Mouse (Mus musculus) stomach, embryonic 14.5 days (tissue): ENCODE measurements at regions not wholly inside any gene's neighbourhood (a gene's known extent, or its start where the extent isn't known, plus 50 kb on each side); places are given as distances from the start of the nearest gene placed in this dataset.

Source experiments
- ATAC-seq: fragments of 200-750 bp; cut with Nextera tagmentation; 2 replicates; pipeline ENCODE4 v1.8.0; 2017; ENCODE audit warnings: low read depth, moderate TSS enrichment; ENCODE audit not compliant: insufficient number of reproducible peaks, insufficient read depth, low FRiP score
- H3K27ac ChIP-seq: fragments of 300-500 bp; sonication (generic); 2 replicates; pipeline ENCODE4 v1.5.1; 2014; ENCODE audit warnings: mild to moderate bottlenecking, low read length, moderate library complexity, mixed read lengths
- H3K27me3 ChIP-seq: fragments of 300-500 bp; sonication (generic); 2 replicates; pipeline ENCODE4 v1.6.1; 2014; ENCODE audit warnings: low read length, control low read depth, mixed read lengths; ENCODE audit not compliant: control insufficient read depth, insufficient read depth
- H3K36me3 ChIP-seq: fragments of 300-500 bp; sonication (generic); 2 replicates; pipeline ENCODE4 v1.6.1; 2014; ENCODE audit warnings: mild to moderate bottlenecking, control low read depth, low read length, moderate library complexity, mixed read lengths; ENCODE audit not compliant: control insufficient read depth, insufficient read depth
- H3K4me1 ChIP-seq: fragments of 300-500 bp; sonication (generic); 2 replicates; pipeline ENCODE4 v1.6.1; 2014; ENCODE audit warnings: low read length, control low read depth, mixed read lengths; ENCODE audit not compliant: control insufficient read depth, insufficient read depth
- H3K4me2 ChIP-seq: fragments of 300-500 bp; sonication (generic); replicated peaks from 2 replicates; pipeline ENCODE4 v1.6.1; 2014; ENCODE audit warnings: low read depth, low read length, control low read depth
- H3K4me3 ChIP-seq: fragments of 300-500 bp; sonication (generic); 2 replicates; pipeline ENCODE4 v1.5.1; 2014; ENCODE audit warnings: low read depth, low read length, control low read depth
- H3K9ac ChIP-seq: fragments of 300-500 bp; sonication (generic); replicated peaks from 2 replicates; pipeline ENCODE4 v1.6.1; 2014; ENCODE audit warnings: low read depth, mild to moderate bottlenecking, control low read depth, low read length, moderate library complexity, mixed read lengths
- H3K9me3 ChIP-seq: fragments of 300-500 bp; sonication (generic); 2 replicates; pipeline ENCODE4 v1.6.1; 2016; ENCODE audit warnings: low read depth, low read length, control low read depth; ENCODE audit not compliant: control insufficient read depth
- WGBS: fragments of 180-500 bp; shearing (Covaris S2); extraction: QIAGEN DNeasy Blood & Tissue Kit; methylation state at CpG from one replicate; pipeline ENCODE4 v1.1.7; 2014; 5-methylcytosine and 5-hydroxymethylcytosine counted together

DNA sequence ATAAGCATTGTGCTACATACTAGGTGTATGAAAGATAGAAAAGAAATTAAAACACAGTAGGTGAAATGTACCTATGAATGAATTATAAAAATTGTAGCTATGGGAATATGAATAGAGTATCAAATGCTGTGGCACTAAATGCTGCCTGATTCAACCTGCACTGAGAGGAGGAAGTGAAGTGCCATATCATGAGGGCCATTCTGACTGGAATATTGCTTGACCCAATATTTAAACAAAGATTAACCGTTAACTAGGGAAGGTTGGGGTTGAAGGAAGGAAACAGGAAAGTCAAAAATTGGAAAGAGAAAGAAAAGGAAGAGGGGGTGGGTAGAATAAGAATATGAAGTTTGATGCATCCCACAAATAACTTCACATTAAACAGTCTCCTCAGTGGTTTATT, 103.8 kb downstream of the Ccdc71l start:
- H3K4me1 ChIP-seq, result no peaks in the 10 kb centered on the region
- no peak overlapping the region for H3K4me3 ChIP-seq
- no peak overlapping the region for H3K27ac ChIP-seq
- H3K9ac ChIP-seq, result no peak overlapping the region
- peak; percentile 53; the same call in 1 of the 2 replicates for ATAC-seq
- no peaks in the 10 kb centered on the region for H3K27me3 ChIP-seq
- no peaks in the 10 kb centered on the region for H3K36me3 ChIP-seq
- H3K4me2 ChIP-seq, result no peak overlapping the region
- no peaks in the 10 kb centered on the region for H3K9me3 ChIP-seq
- WGBS, result 46% methylated on average over 1 of the region's 1 CpGs

DNA sequence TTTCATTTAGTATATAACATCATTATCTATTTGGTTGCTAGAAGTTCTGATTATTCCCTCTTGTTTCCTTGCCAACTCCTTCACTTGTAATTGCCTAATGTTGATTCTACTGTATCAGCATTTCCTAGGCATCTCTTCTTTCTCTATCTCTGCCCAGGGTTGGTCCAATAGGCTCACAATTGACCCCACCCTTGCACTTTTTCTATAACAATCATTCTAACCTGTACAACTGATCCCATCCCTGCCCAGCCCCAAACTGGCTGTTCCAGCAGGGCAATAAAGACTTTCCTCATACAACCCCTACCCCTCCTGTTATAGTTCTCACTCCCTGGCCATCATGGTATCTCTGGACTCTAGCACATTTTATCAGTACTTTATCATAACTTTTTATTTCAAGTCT, 104.3 kb downstream of the Ccdc71l start:
- Histone ChIP-seq H3K4me1 (no peaks in the 10 kb centered on the region), H3K27me3 (no peaks in the 10 kb centered on the region), H3K36me3 (no peaks in the 10 kb centered on the region), H3K4me3 (no peak overlapping the region), H3K9ac (no peak overlapping the region), H3K4me2 (no peak overlapping the region), H3K9me3 (no peaks in the 10 kb centered on the region), H3K27ac (no peak overlapping the region)
- ATAC-seq, result no peak

DNA sequence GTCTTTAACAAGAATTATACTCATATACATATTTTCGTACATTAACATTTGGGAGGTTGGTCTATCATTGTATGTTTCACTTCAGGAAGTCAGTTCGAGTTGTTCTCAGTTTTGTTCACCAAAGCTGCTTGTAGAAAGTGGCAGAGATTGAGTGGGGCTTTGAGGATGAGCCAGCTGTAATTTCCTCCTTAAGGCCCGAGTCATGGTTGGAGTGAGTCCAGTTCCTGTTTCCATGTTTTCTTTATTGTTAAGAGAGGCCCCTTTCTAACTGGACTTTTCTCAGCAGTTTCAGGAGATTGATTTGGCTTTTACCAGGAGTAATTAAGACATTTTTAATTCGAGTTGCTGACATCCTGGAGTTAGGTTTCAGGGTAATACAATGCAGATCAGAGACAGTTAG, 107.7 kb downstream of the Ccdc71l start:
- no peak overlapping the region for H3K4me3 ChIP-seq
- H3K9me3 ChIP-seq, result no peaks in the 10 kb centered on the region
- no peak for ATAC-seq
- no peak overlapping the region for H3K27ac ChIP-seq
- no peak overlapping the region for H3K9ac ChIP-seq
- WGBS, result 51% methylated on average over 4 of the region's 4 CpGs
- no peak overlapping the region for H3K4me2 ChIP-seq
- no peaks in the 10 kb centered on the region for H3K4me1 ChIP-seq
- H3K36me3 ChIP-seq, result no peaks in the 10 kb centered on the region
- no peaks in the 10 kb centered on the region for H3K27me3 ChIP-seq

DNA sequence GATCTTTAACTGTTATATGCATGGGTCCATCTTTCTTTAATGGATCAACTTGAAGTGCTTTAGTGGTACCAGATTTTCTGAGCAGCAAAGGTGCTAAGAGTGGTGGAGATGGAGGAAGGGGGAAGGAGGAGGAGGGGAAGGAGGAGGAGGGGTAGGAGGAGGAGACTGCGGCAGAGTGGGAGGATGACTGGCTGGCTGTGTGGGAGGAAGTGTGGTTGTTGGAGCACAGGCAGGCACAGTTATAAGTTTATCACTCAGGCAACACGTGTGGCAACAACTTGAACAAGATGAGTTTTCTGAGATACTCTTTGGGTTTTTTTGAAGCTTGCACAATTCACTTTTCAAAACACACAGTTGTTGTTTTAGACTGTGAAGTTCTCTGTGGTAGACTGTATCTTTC, 108.2 kb downstream of the Ccdc71l start:
- WGBS, result 36% methylated on average over 2 of the region's 2 CpGs
- H3K9me3 ChIP-seq, result no peaks in the 10 kb centered on the region
- ATAC-seq, result no peak
- no peaks in the 10 kb centered on the region for H3K36me3 ChIP-seq
- no peak overlapping the region for H3K27ac ChIP-seq
- H3K27me3 ChIP-seq, result no peaks in the 10 kb centered on the region
- H3K9ac ChIP-seq, result no peak overlapping the region
- no peaks in the 10 kb centered on the region for H3K4me1 ChIP-seq
- no peak overlapping the region for H3K4me2 ChIP-seq
- H3K4me3 ChIP-seq, result no peak overlapping the region

DNA sequence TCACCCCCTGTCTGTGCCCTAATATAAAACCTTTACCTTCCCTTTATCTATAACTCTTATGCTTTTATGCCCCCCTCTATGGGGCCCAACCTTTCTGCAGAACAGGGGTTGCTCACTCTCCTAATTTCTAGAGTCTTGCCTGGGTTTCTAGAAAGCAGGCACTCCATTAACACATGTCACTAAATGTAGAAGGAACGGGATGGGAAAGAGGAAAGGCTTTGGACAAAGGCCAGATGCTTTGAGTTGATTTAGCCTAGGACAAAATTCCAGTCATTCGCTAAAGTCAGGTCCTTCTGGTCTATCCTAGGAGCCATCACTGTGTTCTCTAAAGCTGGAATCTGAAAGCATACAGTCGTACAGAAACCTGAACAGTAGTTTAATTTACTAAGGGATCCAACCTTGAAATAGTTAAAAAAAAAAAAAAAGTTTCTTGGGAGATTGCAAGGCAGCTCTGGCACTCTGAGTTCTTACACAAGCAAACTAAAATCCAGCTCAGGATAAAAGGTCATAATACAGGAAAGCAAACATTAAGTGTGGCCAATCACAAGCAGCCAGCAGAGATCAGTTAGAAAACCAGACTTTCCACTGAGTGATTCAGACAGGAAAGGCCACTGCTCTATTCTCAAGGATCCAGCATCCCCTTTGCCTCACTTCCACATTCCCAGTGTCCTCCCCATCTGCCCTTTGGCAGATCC, 109.5 kb downstream of the Ccdc71l start:
- H3K4me2 ChIP-seq, result no peak overlapping the region
- 27% methylated on average over 3 of the region's 3 CpGs for WGBS
- no peak overlapping the region for H3K9ac ChIP-seq
- H3K27ac ChIP-seq, result peak overlapping the region; percentile 63; the same call in 1 of the 2 replicates
- ATAC-seq, result peak; percentile 87
- H3K36me3 ChIP-seq, result no peaks in the 10 kb centered on the region
- H3K9me3 ChIP-seq, result no peaks in the 10 kb centered on the region
- no peaks in the 10 kb centered on the region for H3K27me3 ChIP-seq
- H3K4me1 ChIP-seq, result no peaks in the 10 kb centered on the region
- no peak overlapping the region for H3K4me3 ChIP-seq

DNA sequence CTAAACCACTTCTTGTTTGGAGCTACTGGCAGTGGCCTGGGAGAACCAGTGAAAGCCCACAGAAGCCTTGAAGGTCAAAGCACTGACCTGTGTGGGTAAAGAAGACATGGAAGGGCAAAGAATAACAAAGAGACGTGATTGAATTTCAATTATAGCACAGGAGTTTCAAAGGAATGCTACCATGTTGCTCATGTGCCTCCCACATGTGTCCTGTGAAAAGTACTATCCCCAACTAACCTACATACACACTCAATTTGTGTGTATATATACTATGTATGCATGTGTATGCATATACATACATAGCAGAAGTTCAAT, 110.0 kb downstream of the Ccdc71l start:
- Histone ChIP-seq H3K4me3 (no peak overlapping the region), H3K9ac (no peak overlapping the region), H3K9me3 (no peaks in the 10 kb centered on the region), H3K36me3 (no peaks in the 10 kb centered on the region), H3K4me2 (no peak overlapping the region), H3K4me1 (no peaks in the 10 kb centered on the region), H3K27me3 (no peaks in the 10 kb centered on the region), H3K27ac (peak overlapping the region; percentile 63; the same call in 1 of the 2 replicates)
- peak; percentile 20; the same call in 1 of the 2 replicates for ATAC-seq
- 52% methylated on average over 1 of the region's 1 CpGs for WGBS

DNA sequence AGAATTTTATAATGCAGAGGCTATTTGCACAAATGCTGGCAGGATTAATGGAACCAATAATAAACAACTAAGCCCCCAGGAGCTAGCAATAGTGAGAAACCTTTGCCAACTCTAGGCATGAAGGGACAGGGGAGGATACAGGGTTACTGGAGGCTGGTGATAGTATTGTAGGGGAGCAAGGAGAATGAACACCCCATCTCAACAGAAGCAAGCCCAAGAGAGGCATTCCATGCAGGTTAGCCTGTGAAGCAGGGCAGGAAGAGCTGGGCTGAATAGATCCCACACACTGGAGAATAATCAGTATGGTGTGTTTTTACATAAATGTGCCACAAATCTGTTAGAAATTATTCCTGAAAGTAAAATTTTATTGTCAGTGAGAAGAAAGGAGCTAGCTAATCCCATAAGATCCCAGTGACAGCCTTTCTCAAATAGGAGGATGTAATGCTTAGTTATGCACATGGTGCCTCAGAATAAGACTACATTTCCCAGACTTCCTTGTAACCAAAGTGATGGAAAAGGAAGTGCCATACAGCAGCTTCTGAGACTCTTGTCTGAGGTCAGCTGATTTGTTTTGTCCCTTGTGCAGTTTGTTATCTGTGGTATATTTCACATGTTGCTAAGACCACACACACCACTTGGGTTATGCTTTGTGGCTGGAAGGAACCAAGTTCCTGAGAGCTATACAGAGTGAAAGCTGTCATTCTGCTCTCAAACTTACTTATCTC, 111.1 kb downstream of the Ccdc71l start:
- Histone ChIP-seq H3K4me2 (no peak overlapping the region), H3K4me1 (no peaks in the 10 kb centered on the region), H3K9ac (no peak overlapping the region), H3K36me3 (no peaks in the 10 kb centered on the region), H3K4me3 (no peak overlapping the region), H3K27ac (no peak overlapping the region), H3K27me3 (no peaks in the 10 kb centered on the region), H3K9me3 (no peaks in the 10 kb centered on the region)
- no peak for ATAC-seq

DNA sequence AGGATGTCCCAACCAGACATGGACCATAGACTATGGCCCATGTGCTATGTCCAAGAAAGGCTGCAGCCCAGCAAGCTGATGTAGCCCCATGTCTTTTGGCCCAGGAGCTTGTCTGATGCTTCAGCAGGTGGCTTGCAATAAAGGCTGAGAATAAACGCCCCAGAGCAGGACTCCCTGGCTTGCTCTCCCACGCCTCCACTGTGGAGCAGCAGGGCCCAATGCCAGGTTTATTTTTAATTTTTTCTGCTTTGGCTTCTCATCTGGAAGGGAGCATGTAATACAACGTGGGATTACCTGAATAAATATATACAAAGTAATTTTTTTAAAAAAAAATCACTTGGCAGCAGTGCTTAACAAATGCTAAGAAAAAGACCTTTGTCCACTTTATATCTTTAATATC, 125.7 kb downstream of the Ccdc71l start:
- no peak for ATAC-seq
- Histone ChIP-seq H3K4me3 (no peak overlapping the region), H3K4me2 (no peak overlapping the region), H3K27me3 (no peaks in the 10 kb centered on the region), H3K9ac (no peak overlapping the region), H3K27ac (no peak overlapping the region), H3K9me3 (no peaks in the 10 kb centered on the region), H3K36me3 (no peaks in the 10 kb centered on the region), H3K4me1 (no peaks in the 10 kb centered on the region)
- WGBS, result 45% methylated on average over 3 of the region's 3 CpGs

DNA sequence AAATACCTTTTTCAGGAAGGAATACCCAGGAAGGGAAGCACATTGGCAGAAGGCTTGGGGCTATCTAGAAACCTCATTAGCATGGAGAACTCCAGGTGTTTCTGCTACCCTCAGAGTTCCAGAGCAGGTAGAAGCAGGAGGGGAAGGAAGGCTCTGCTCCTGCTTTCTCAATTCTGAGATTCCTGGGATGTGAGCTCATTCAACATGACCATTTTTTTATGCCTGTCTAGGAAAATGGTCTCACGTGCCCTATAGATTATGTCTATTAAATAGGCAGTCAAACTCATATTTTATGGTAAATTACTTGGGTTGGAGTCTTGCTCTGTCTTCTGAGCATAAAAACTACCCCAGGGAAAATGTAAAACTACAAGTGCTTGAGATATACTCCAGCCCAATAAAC, 130.2 kb downstream of the Ccdc71l start:
- H3K4me2 ChIP-seq, result no peak overlapping the region
- no peak overlapping the region for H3K9ac ChIP-seq
- H3K36me3 ChIP-seq, result no peaks in the 10 kb centered on the region
- no peaks in the 10 kb centered on the region for H3K27me3 ChIP-seq
- no peak overlapping the region for H3K27ac ChIP-seq
- ATAC-seq, result no peak
- no peak overlapping the region for H3K4me3 ChIP-seq
- WGBS, result 74% methylated on average over 1 of the region's 1 CpGs
- H3K9me3 ChIP-seq, result no peaks in the 10 kb centered on the region
- no peaks in the 10 kb centered on the region for H3K4me1 ChIP-seq
